Mouse (Mus musculus): Measurements from ENCODE around the gene Erich4.

- TF ChIP-seq CTCF (IDR thresholded peaks at IDR 0.05; ENCODE audit: low read depth) (no peak), EP300 (IDR thresholded peaks at IDR 0.05; ENCODE audit: low read depth) (no peak)
Observed at GRCm38 (mm10) chr7:25568721-25569120, 47.0 kb downstream of the Erich4 start.

Measured in liver, postnatal 0 days (tissue).